Mouse (Mus musculus) liver, embryonic 12.5 days (tissue): ENCODE data around the gene L3mbtl2. TPM values are rescaled to one million over a fixed set of nuclear protein-coding genes. Genes with fewer than 3 reads are reported as not detected.

Source experiments
- ATAC-seq: fragments of 200-750 bp; cut with Nextera tagmentation; 2 replicates; pipeline ENCODE4 v1.8.0; 2017; ENCODE audit warnings: moderate number of reproducible peaks, mild to moderate bottlenecking, moderate library complexity
- H3K27ac ChIP-seq: fragments of 300-500 bp; sonication (generic); 2 replicates; pipeline ENCODE4 v1.5.1; 2016; ENCODE audit warnings: mild to moderate bottlenecking
- H3K27me3 ChIP-seq: fragments of 300-500 bp; sonication (generic); replicated peaks from 2 replicates; pipeline ENCODE4 v1.6.1; 2016; ENCODE audit warnings: mild to moderate bottlenecking, moderate library complexity
- H3K36me3 ChIP-seq: fragments of 300-500 bp; sonication (generic); 2 replicates; pipeline ENCODE4 v1.6.1; 2016; ENCODE audit warnings: mild to moderate bottlenecking, moderate library complexity
- H3K4me1 ChIP-seq: fragments of 300-500 bp; sonication (generic); 2 replicates; pipeline ENCODE4 v1.6.1; 2016
- H3K4me2 ChIP-seq: fragments of 300-500 bp; sonication (generic); 2 replicates; pipeline ENCODE4 v1.6.1; 2016; ENCODE audit warnings: mild to moderate bottlenecking, moderate library complexity
- H3K4me3 ChIP-seq: fragments of 300-500 bp; sonication (generic); 2 replicates; pipeline ENCODE4 v1.5.1; 2016; ENCODE audit warnings: mild to moderate bottlenecking, moderate library complexity
- H3K9ac ChIP-seq: fragments of 300-500 bp; sonication (generic); 2 replicates; pipeline ENCODE4 v1.6.1; 2016; ENCODE audit warnings: mild to moderate bottlenecking, moderate library complexity
- H3K9me3 ChIP-seq: fragments of 300-500 bp; sonication (generic); replicated peaks from 2 replicates; pipeline ENCODE4 v1.6.1; 2016; ENCODE audit warnings: mild to moderate bottlenecking, moderate library complexity
- WGBS: fragments of 180-500 bp; shearing (Covaris S2); methylation state at CpG from one replicate; pipeline ENCODE4 v1.1.7; 2016; ENCODE audit not compliant: insufficient replicate concordance; 5-methylcytosine and 5-hydroxymethylcytosine counted together
- polyA plus RNA-seq: library from polyadenylated mRNA; unstranded; fragments of >200 nt; fragmentation: Nextera tagmentation; extraction: Ambion mirVana; gene quantifications from 2 replicates; pipeline ENCODE4 v1.2.1, GENCODE M21; 2016

Gene L3mbtl2
- polyA plus RNA-seq: 29.0 and 29.6 TPM in 2 replicates

GRCm38 (mm10) chr15:81663697-81664561 is at the start of gene L3mbtl2:
Gene L3mbtl2, plus strand, starts transcription at chr15:81663889.
- WGBS: under 1% methylated on average over 55 of the region's 55 CpGs
- Histone ChIP-seq H3K4me3 (peak within 1 kb of the TSS; percentile 73), H3K27ac (peak within 1 kb of the TSS; percentile 74), H3K4me2 (peak within 1 kb of the TSS; percentile 91), H3K9ac (peak within 1 kb of the TSS; percentile 75), H3K9me3 (no peaks in the 10 kb centered on the region), H3K36me3 (peaks cover 22% of the 10 kb centered on the region), H3K4me1 (peaks cover 18% of the 10 kb centered on the region), H3K27me3 (no peaks in the 10 kb centered on the region)
- peak; percentile 99 for ATAC-seq

- WGBS: 88% methylated on average over 8 of the region's 8 CpGs
- peaks cover 78% of the 10 kb centered on the region for H3K36me3 ChIP-seq
Observed at GRCm38 (mm10) chr15:81649516-81650455, 13.9 kb upstream of the L3mbtl2 start.

GRCm38 (mm10) chr15:81650636-81651035 is 13.1 kb upstream of the L3mbtl2 start:
- Histone ChIP-seq H3K9me3 (no peaks in the 10 kb centered on the region), H3K4me3 (no peak overlapping the region), H3K4me1 (no peaks in the 10 kb centered on the region), H3K36me3 (peaks cover 69% of the 10 kb centered on the region), H3K27me3 (no peaks in the 10 kb centered on the region), H3K9ac (no peak overlapping the region), H3K27ac (no peak overlapping the region), H3K4me2 (no peak overlapping the region)
- ATAC-seq: no peak
- WGBS: 88% methylated on average over 7 of the region's 7 CpGs

More at GRCm38 (mm10) chr15:81649516-81650455, 13.9 kb upstream of the L3mbtl2 start:
- peak; percentile 32; the same call in 1 of the 2 replicates for ATAC-seq
- Histone ChIP-seq H3K9me3 (no peaks in the 10 kb centered on the region), H3K27me3 (no peaks in the 10 kb centered on the region), H3K4me3 (no peak overlapping the region), H3K4me1 (no peaks in the 10 kb centered on the region), H3K27ac (no peak overlapping the region), H3K9ac (no peak overlapping the region), H3K4me2 (no peak overlapping the region)

GRCm38 (mm10) chr15:81661701-81662100 is 2.0 kb upstream of the L3mbtl2 start:
- Histone ChIP-seq H3K4me1 (peaks cover 18% of the 10 kb centered on the region), H3K36me3 (no peaks in the 10 kb centered on the region), H3K27me3 (no peaks in the 10 kb centered on the region), H3K9ac (no peak overlapping the region), H3K4me3 (no peak overlapping the region), H3K27ac (no peak overlapping the region), H3K4me2 (no peak overlapping the region), H3K9me3 (no peaks in the 10 kb centered on the region)
- 74% methylated on average over 2 of the region's 2 CpGs for WGBS
- ATAC-seq: no peak

- no peak for ATAC-seq
- Histone ChIP-seq H3K4me2 (peak overlapping the region; percentile 91), H3K27ac (no peak overlapping the region), H3K36me3 (peaks cover 16% of the 10 kb centered on the region), H3K9ac (no peak overlapping the region), H3K27me3 (no peaks in the 10 kb centered on the region), H3K4me3 (peak overlapping the region; percentile 73), H3K4me1 (peaks cover 18% of the 10 kb centered on the region), H3K9me3 (no peaks in the 10 kb centered on the region)
- WGBS: 51% methylated on average over 10 of the region's 10 CpGs
Observed at GRCm38 (mm10) chr15:81663281-81663680, 408 bp upstream of the L3mbtl2 start.

GRCm38 (mm10) chr15:81666957-81667356 is 3.3 kb downstream of the L3mbtl2 start:
- H3K9me3 ChIP-seq: no peaks in the 10 kb centered on the region
- H3K36me3 ChIP-seq: peaks cover 52% of the 10 kb centered on the region
- 83% methylated on average over 10 of the region's 10 CpGs for WGBS
- ATAC-seq: no peak
- no peak overlapping the region for H3K4me2 ChIP-seq
- H3K27me3 ChIP-seq: no peaks in the 10 kb centered on the region
- H3K4me1 ChIP-seq: peaks cover 18% of the 10 kb centered on the region
- no peak overlapping the region for H3K4me3 ChIP-seq
- H3K9ac ChIP-seq: no peak overlapping the region
- H3K27ac ChIP-seq: no peak overlapping the region

GRCm38 (mm10) chr15:81670231-81670640 is 6.5 kb downstream of the L3mbtl2 start:
- Histone ChIP-seq H3K9me3 (no peaks in the 10 kb centered on the region), H3K27ac (no peak overlapping the region), H3K36me3 (peaks cover 76% of the 10 kb centered on the region), H3K4me3 (no peak overlapping the region), H3K4me2 (no peak overlapping the region), H3K9ac (no peak overlapping the region), H3K27me3 (no peaks in the 10 kb centered on the region), H3K4me1 (peaks cover 5% of the 10 kb centered on the region)
- no peak for ATAC-seq
- WGBS: 77% methylated on average over 4 of the region's 4 CpGs

- no peak overlapping the region for H3K4me3 ChIP-seq
- no peak overlapping the region for H3K4me2 ChIP-seq
- H3K4me1 ChIP-seq: no peaks in the 10 kb centered on the region
- no peaks in the 10 kb centered on the region for H3K27me3 ChIP-seq
- ATAC-seq: no peak
- no peaks in the 10 kb centered on the region for H3K9me3 ChIP-seq
- WGBS: 79% methylated on average over 3 of the region's 3 CpGs
- H3K36me3 ChIP-seq: peaks cover 80% of the 10 kb centered on the region
- no peak overlapping the region for H3K27ac ChIP-seq
- no peak overlapping the region for H3K9ac ChIP-seq
Observed at GRCm38 (mm10) chr15:81676637-81677036, 12.9 kb downstream of the L3mbtl2 start.

GRCm38 (mm10) chr15:81680301-81680805 is 16.7 kb downstream of the L3mbtl2 start:
- Histone ChIP-seq H3K4me1 (no peaks in the 10 kb centered on the region), H3K4me2 (no peak overlapping the region), H3K4me3 (no peak overlapping the region), H3K9me3 (no peaks in the 10 kb centered on the region), H3K9ac (no peak overlapping the region), H3K27me3 (no peaks in the 10 kb centered on the region), H3K36me3 (peaks cover 89% of the 10 kb centered on the region), H3K27ac (no peak overlapping the region)
- 90% methylated on average over 4 of the region's 4 CpGs for WGBS
- ATAC-seq: no peak

GRCm38 (mm10) chr15:81693366-81693966 is 29.8 kb downstream of the L3mbtl2 start:
- Histone ChIP-seq H3K27ac (no peak overlapping the region), H3K27me3 (peaks cover 66% of the 10 kb centered on the region), H3K9me3 (no peaks in the 10 kb centered on the region), H3K4me1 (peaks cover 19% of the 10 kb centered on the region), H3K4me2 (peak overlapping the region; percentile 77), H3K9ac (peak overlapping the region; percentile 62), H3K4me3 (peak overlapping the region; percentile 55), H3K36me3 (peaks cover 4% of the 10 kb centered on the region)
- ATAC-seq: no peak
- WGBS: 8% methylated on average over 41 of the region's 41 CpGs
